Mouse (Mus musculus): ENCODE measurements at regions not wholly inside any gene's neighbourhood (a gene's known extent, or its start where the extent isn't known, plus 50 kb on each side); places are given as distances from the start of the nearest gene placed in this dataset.

DNA sequence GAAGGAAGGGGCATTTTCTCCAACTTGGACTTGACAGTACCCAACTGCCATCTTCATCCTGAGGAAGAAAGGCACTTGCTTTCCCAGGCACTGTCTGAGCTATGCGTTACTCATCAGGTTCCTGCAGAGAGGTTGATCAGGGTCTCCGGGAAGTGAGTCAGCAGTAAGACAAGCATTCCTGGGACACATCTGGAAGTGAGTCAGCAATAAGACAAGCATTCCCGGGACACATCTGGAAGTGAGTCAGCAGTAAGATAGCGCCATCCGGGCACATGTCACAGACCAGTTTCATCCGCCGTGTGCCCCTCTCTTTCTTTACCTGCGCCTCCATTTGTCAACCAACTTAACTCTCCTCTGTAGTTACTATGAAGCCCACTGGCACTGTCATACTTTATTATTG lies 143.5 kb downstream of the Ttc8 start:
- WGBS, result 68% methylated on average over 8 of the region's 8 CpGs
- no peaks in the 10 kb centered on the region for H3K36me3 ChIP-seq
- no peak for ATAC-seq (replicated peaks; ENCODE audit: insufficient number of reproducible peaks, insufficient read depth, low FRiP score, low read depth)
- no peak overlapping the region for H3K4me3 ChIP-seq
- H3K4me1 ChIP-seq (replicated peaks), result 0 out of 2 replicates have a peak, but pooled peaks cover 2% of the 10 kb centered on the region
- no peak overlapping the region for H3K4me2 ChIP-seq
- no peak overlapping the region for H3K9ac ChIP-seq
- no peak overlapping the region for H3K27ac ChIP-seq
- no peaks in the 10 kb centered on the region for H3K27me3 ChIP-seq
- H3K9me3 ChIP-seq (replicated peaks), result no peaks in the 10 kb centered on the region

DNA sequence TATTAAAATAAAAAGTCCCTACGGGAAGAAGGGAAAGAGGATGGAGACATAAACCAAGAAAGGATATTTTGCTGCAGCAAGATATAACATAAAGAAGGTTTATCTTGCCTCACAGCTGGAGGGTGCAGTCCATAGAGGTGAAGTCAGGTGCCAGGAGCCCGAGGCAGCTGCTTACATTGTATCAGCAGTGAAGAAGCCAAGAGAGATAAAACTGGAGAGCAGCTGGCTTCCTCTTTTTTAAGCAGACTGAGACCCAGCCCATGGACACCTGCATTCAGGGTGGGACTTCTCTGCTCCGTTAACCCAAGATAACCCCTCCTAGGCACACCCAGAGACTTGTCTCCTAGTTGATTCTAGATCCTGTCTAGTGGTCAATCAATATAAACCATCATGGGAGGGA lies 147.6 kb downstream of the Ttc8 start:
- 0 out of 2 replicates have a peak, but pooled peaks cover 4% of the 10 kb centered on the region for H3K4me1 ChIP-seq (replicated peaks)
- H3K27me3 ChIP-seq, result no peaks in the 10 kb centered on the region
- 31% methylated on average over 3 of the region's 3 CpGs for WGBS
- ATAC-seq (replicated peaks; ENCODE audit: insufficient number of reproducible peaks, insufficient read depth, low FRiP score, low read depth), result no peak
- no peak overlapping the region for H3K9ac ChIP-seq
- H3K4me2 ChIP-seq, result no peak overlapping the region
- H3K36me3 ChIP-seq, result no peaks in the 10 kb centered on the region
- no peaks in the 10 kb centered on the region for H3K9me3 ChIP-seq (replicated peaks)
- no peak overlapping the region for H3K4me3 ChIP-seq
- H3K27ac ChIP-seq, result no peak overlapping the region

DNA sequence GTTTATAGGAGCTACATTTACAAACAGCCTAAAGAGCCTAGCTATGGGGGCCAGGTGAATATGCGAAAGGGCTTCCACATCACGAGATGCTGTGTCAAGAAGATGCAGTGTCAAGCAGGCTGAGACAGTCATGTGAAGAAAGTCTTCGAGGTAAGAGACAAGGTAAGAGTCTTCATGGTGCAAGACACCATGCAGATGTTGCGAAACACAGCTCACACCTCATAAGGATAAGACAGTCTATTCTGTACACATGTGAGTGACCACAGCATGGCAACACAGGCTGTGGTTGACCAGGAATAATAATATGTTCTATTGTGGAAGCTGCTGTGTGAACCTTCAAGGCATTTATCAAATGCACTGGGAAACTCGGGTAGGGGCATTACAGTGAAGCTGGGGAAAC lies 153.4 kb downstream of the Ttc8 start:
- no peak for ATAC-seq (replicated peaks; ENCODE audit: insufficient number of reproducible peaks, insufficient read depth, low FRiP score, low read depth)
- Histone ChIP-seq H3K9ac (no peak overlapping the region), H3K9me3 (replicated peaks) (no peaks in the 10 kb centered on the region)

DNA sequence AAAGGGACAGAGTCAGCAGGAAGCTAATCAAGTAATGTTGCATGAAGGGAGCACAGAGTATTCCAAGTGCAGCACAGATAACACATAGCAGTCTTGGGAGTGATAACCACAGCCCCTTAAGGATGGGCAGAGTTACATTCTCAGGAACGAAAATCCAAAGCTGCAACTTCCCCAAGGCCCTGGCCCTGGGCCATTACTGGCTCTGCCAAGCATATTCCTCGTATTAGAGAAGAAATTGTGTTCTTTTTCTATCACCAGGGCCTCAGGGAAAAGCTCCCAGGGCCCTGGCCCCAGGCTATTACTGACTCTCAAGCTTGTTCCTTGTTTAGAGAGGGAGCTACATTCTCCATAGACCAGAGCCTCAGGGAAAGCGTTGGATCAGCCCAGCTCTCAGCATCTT lies 157.0 kb downstream of the Ttc8 start:
- no peaks in the 10 kb centered on the region for H3K27me3 ChIP-seq
- no peak for ATAC-seq (replicated peaks; ENCODE audit: insufficient number of reproducible peaks, insufficient read depth, low FRiP score, low read depth)
- no peak overlapping the region for H3K27ac ChIP-seq
- H3K9me3 ChIP-seq (replicated peaks), result no peaks in the 10 kb centered on the region
- WGBS, result 44% methylated on average over 3 of the region's 3 CpGs
- H3K9ac ChIP-seq, result no peak overlapping the region
- H3K36me3 ChIP-seq, result no peaks in the 10 kb centered on the region
- H3K4me2 ChIP-seq, result no peak overlapping the region
- no peak overlapping the region for H3K4me3 ChIP-seq
- H3K4me1 ChIP-seq (replicated peaks), result 0 out of 2 replicates have a peak, but pooled peaks cover 2% of the 10 kb centered on the region

More for the DNA sequence above, 153.4 kb downstream of the Ttc8 start:
- H3K4me2 ChIP-seq, result no peak overlapping the region
- H3K27ac ChIP-seq, result no peak overlapping the region
- H3K36me3 ChIP-seq, result no peaks in the 10 kb centered on the region
- no peaks in the 10 kb centered on the region for H3K27me3 ChIP-seq
- H3K4me1 ChIP-seq (replicated peaks), result 0 out of 2 replicates have a peak, but pooled peaks cover 2% of the 10 kb centered on the region
- 76% methylated on average over 5 of the region's 5 CpGs for WGBS
- no peak overlapping the region for H3K4me3 ChIP-seq

GRCm38 (mm10) chr12:99079873-99080272 lies 159.5 kb downstream of the Ttc8 start:
- no peaks in the 10 kb centered on the region for H3K36me3 ChIP-seq
- H3K4me2 ChIP-seq, result no peak overlapping the region
- H3K27ac ChIP-seq, result no peak overlapping the region
- no peak overlapping the region for H3K4me3 ChIP-seq
- no peak overlapping the region for H3K9ac ChIP-seq
- ATAC-seq (replicated peaks; ENCODE audit: insufficient number of reproducible peaks, insufficient read depth, low FRiP score, low read depth), result no peak
- WGBS, result 67% methylated on average over 1 of the region's 1 CpGs
- H3K4me1 ChIP-seq (replicated peaks), result 0 out of 2 replicates have a peak, but pooled peaks cover 2% of the 10 kb centered on the region
- H3K27me3 ChIP-seq, result peaks cover 12% of the 10 kb centered on the region
- no peaks in the 10 kb centered on the region for H3K9me3 ChIP-seq (replicated peaks)

DNA sequence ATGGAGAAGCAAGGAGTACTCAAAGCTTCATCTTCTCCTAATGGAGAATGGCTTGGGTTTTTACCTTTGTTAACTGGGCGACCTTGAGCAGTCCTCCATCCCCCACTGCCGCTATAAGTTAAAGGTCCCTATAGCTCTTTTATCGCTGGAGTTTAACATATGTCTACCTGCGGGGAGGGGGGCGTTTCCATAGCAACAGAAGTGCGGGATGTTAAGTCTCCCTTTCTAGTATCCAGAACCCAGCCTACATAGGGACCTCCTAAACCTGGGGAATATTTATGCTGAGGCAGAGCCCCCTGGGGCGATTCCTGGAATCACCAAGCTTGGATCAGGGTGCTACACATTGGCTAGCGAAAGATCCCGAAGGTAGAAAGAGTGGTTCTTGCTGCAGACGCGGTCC lies 163.2 kb downstream of the Ttc8 start:
- Histone ChIP-seq H3K36me3 (no peaks in the 10 kb centered on the region), H3K9ac (no peak overlapping the region), H3K9me3 (replicated peaks) (no peaks in the 10 kb centered on the region), H3K4me1 (replicated peaks) (0 out of 2 replicates have a peak, but pooled peaks cover 2% of the 10 kb centered on the region), H3K4me3 (no peak overlapping the region), H3K4me2 (no peak overlapping the region), H3K27ac (no peak overlapping the region), H3K27me3 (peaks cover 12% of the 10 kb centered on the region)
- 44% methylated on average over 11 of the region's 11 CpGs for WGBS
- no peak for ATAC-seq (replicated peaks; ENCODE audit: insufficient number of reproducible peaks, insufficient read depth, low FRiP score, low read depth)

- no peaks in the 10 kb centered on the region for H3K9me3 ChIP-seq (replicated peaks)
- peaks cover 2% of the 10 kb centered on the region; the same call in 1 of the 2 replicates for H3K4me1 ChIP-seq (replicated peaks)
- no peak overlapping the region for H3K4me2 ChIP-seq
- no peak overlapping the region for H3K4me3 ChIP-seq
- no peaks in the 10 kb centered on the region for H3K36me3 ChIP-seq
- no peak overlapping the region for H3K9ac ChIP-seq
- peak; percentile 84 for ATAC-seq (replicated peaks; ENCODE audit: insufficient number of reproducible peaks, insufficient read depth, low FRiP score, low read depth)
- WGBS, result 4% methylated on average over 18 of the region's 18 CpGs
- peaks cover 12% of the 10 kb centered on the region for H3K27me3 ChIP-seq
- H3K27ac ChIP-seq, result no peak overlapping the region
These were observed 163.8 kb downstream of the Ttc8 start for GRCm38 (mm10) chr12:99084144-99084543.

GRCm38 (mm10) chr12:99087286-99087685 lies 166.9 kb downstream of the Ttc8 start:
- Histone ChIP-seq H3K4me2 (no peak overlapping the region), H3K9me3 (replicated peaks) (no peaks in the 10 kb centered on the region), H3K27ac (no peak overlapping the region), H3K27me3 (peaks cover 12% of the 10 kb centered on the region), H3K36me3 (no peaks in the 10 kb centered on the region), H3K4me1 (replicated peaks) (peaks cover 2% of the 10 kb centered on the region; the same call in 1 of the 2 replicates), H3K9ac (no peak overlapping the region), H3K4me3 (no peak overlapping the region)
- 63% methylated on average over 8 of the region's 8 CpGs for WGBS
- ATAC-seq (replicated peaks; ENCODE audit: insufficient number of reproducible peaks, insufficient read depth, low FRiP score, low read depth), result no peak

DNA sequence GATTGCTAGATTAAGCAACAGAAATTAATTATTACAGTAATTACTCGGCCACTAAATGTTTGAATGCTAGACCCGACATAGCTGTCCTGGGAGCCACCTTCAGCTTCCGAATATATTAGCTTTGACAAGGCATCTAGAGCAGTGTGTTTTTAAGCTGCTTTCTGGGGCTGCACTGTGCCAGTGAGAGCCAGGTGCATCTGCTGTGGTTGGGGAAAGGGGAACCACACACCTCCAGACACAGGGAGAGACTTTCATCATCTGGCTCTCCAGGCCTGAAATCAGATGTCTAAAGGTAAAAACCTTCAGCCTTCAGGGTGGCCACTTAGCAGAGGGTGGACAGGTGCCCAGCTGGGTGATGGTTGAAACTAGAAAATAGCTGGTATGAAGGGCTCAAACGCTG lies 171.4 kb downstream of the Ttc8 start:
- 67% methylated on average over 4 of the region's 4 CpGs for WGBS
- Histone ChIP-seq H3K27ac (no peak overlapping the region), H3K36me3 (no peaks in the 10 kb centered on the region), H3K9me3 (replicated peaks) (no peaks in the 10 kb centered on the region), H3K27me3 (no peaks in the 10 kb centered on the region), H3K4me3 (no peak overlapping the region), H3K4me1 (replicated peaks) (no peaks in the 10 kb centered on the region; the same call in 1 of the 2 replicates), H3K4me2 (no peak overlapping the region), H3K9ac (no peak overlapping the region)
- no peak for ATAC-seq (replicated peaks; ENCODE audit: insufficient number of reproducible peaks, insufficient read depth, low FRiP score, low read depth)

- no peak for ATAC-seq (replicated peaks; ENCODE audit: insufficient number of reproducible peaks, insufficient read depth, low FRiP score, low read depth)
- Histone ChIP-seq H3K27ac (no peak overlapping the region), H3K27me3 (no peaks in the 10 kb centered on the region), H3K36me3 (no peaks in the 10 kb centered on the region), H3K9ac (no peak overlapping the region), H3K9me3 (replicated peaks) (no peaks in the 10 kb centered on the region), H3K4me1 (replicated peaks) (peaks cover 4% of the 10 kb centered on the region), H3K4me2 (no peak overlapping the region), H3K4me3 (no peak overlapping the region)
- 51% methylated on average over 3 of the region's 3 CpGs for WGBS
These were observed 172.8 kb downstream of the Ttc8 start for GRCm38 (mm10) chr12:99093151-99093550.

DNA sequence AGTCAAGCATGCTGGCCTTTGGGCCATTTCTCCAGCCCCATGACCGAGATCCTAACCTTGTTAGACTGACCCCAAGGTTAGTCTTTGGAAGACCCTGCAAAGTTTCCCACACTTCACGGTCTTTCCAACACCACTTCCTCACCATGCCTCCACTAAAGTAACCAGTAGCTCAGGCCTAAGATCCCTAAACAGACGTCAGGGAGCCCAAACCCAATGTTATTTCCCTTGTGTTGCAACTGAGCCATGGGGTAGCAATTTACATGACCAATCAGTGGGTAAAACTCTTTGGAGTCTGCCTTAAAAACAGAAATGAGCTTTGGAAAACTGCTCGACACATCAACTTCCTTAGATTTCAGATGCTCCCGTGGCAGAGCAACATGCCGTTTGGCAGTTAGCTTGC lies 173.6 kb downstream of the Ttc8 start:
- no peak for ATAC-seq (replicated peaks; ENCODE audit: insufficient number of reproducible peaks, insufficient read depth, low FRiP score, low read depth)
- Histone ChIP-seq H3K9ac (no peak overlapping the region), H3K9me3 (replicated peaks) (no peaks in the 10 kb centered on the region), H3K27me3 (no peaks in the 10 kb centered on the region), H3K4me2 (no peak overlapping the region), H3K36me3 (no peaks in the 10 kb centered on the region), H3K27ac (no peak overlapping the region), H3K4me3 (no peak overlapping the region), H3K4me1 (replicated peaks) (peaks cover 4% of the 10 kb centered on the region)
- WGBS, result 73% methylated on average over 6 of the region's 6 CpGs

DNA sequence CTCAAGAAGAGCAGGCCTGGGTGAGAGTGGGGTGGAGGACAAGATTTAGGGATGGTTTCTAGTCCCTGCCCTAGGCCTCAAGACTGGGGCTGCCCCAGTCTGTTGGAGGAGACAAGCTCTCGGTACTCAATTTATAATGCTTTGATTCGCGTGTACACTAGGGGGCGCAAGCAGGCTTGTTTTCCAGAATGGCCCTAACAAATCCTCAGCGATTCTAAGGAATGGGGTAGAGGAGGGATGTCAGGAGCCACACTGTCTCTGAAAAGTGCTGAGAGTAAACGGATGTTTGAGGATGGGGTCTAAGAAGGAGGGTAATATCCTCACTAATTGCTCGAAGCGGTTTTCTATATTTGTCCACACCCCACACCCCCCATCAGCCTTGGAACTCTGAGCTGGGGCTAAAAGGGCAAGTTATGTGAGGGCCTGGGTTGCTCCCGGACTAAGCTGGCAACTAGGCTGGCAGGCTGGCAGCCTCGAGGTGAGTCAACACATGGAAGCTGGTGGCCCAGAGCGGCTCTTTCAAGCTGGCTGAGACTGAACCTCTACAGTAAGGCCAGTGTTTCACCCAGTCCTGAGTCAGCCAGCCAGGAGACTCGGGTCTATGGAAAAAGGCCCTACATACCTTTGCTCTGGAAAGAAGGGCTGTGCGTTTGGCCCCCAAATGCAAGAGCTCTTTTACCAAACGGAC lies 176.7 kb downstream of the Ttc8 start:
- H3K9ac ChIP-seq, result no peak overlapping the region
- ATAC-seq (replicated peaks; ENCODE audit: insufficient number of reproducible peaks, insufficient read depth, low FRiP score, low read depth), result peak; percentile 64
- no peak overlapping the region for H3K4me2 ChIP-seq
- H3K27me3 ChIP-seq, result no peaks in the 10 kb centered on the region
- WGBS, result 31% methylated on average over 14 of the region's 14 CpGs
- no peaks in the 10 kb centered on the region for H3K36me3 ChIP-seq
- no peaks in the 10 kb centered on the region for H3K9me3 ChIP-seq (replicated peaks)
- peak overlapping the region; percentile 41 for H3K27ac ChIP-seq
- H3K4me3 ChIP-seq, result no peak overlapping the region
- H3K4me1 ChIP-seq (replicated peaks), result peaks cover 4% of the 10 kb centered on the region
